Mouse (Mus musculus): ENCODE measurements around the gene Capn9.

Gene Capn9

DNA sequence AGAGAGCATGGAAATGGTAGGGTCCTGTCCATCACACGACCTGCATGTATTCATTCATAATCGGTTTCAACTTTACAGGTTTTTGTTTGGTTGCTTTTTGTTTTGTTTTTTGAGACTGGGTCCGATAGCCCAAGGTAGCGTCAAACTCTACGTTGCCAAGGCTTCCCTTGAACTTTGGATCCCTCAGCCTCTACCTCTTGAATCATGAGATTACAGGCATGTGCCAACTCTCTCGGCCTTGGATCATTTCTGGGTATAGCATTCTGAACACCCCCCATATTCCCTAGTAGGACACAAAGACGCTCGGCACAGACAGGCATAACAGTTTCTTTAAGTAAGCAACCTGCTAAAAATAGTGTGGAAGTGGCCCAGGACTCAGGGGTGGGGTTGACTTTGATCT is 65.7 kb downstream of the Capn9 start:
- no peak for DNase-seq (ENCODE audit: low read depth)

DNA sequence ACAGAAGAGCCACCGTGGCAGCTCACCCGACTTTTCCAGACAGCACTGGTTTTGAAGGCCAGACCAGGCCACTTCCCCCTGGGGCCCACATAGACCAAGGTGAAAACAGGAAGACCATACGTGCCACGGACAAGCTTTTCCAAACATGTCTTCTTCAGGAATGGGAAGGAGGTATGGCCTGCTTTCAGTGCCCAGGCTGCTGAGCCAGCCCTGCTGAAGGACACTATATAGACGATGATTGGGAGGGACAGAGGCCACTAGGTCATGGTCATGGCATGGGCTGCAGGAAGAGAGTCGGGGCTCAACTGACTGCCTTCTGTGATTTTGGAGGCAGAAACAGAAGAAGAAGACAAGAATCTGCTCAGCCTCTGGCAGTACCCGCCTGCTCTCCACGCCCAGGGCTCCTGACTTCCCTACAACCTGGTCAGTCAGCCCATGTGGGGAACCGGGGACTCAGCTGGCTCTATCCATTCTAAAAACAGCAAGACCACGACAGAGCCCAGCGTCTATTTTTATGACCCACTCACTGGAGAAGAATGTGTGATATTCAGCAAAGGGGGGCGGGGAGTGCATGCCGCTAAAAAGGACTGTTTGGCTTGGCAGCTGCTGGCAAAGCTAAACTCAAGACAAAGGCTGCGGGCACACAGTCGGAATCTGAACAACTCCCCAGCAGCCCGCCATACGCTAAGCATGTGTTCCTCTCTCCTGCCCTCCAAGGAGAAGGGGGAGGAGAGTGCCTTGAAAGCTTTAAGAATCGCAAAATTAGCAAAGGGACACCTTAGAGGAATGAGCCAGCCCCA is 67.8 kb downstream of the Capn9 start:
- DNase-seq (ENCODE audit: low read depth) = no peak

DNA sequence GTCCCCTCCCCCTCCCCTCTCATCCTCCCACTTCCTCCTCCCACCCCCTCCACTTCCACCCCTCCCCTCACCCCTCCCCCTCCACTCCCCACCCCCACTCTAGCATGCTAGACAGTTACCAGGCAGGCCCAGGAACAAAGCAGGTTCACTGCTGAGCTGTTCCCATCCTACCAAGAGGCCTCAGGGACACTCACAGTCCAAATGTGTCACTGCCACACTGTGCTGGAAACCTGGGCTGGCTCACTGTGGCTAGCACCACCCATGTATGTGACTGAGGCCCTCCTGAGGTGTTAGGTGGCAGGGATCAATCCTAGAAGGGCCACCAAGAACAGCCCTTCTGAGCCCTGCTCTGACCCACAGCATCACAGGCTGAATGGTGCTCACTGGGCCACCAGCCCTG is 72.4 kb downstream of the Capn9 start:
- no peak for DNase-seq (ENCODE audit: low read depth)

DNA sequence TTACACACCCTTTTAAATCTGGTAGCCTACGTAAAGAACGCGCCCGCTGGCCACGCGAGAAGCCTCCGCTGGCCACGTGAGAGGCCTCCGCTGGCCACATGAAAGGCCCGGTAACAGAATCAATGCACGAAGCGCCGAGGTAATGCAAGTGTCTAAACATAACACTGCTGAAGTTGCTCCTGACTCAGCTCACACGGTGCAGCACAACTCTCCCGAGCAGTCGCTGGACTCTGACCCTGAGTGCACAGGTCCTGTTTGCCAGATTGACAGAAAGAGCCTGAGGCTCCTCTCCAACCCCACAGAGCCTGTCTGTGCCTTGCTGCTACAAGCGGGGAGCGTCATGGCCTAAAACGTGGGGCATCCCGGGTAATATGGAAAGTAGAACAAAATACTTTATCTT is 75.9 kb downstream of the Capn9 start:
- no peak for DNase-seq (ENCODE audit: low read depth)

DNA sequence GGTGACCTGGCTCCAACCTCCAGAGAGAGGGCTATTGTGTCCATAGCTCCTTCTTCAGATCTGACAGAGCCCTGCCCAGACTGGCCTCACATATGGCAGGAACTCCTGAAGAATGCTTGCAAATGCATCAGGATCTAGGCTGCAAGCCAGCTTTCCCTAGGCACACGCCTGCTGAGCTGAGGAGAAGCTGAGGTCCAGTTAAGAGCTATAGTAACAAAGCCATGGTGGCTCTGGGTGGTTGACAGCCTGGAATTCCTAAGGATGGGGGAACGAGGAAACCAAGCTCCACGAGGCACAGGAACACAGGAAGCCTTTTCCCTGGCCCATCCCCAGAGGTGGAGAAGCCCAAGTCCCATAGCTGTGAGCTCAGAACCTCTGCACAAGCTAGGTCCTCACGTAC is 76.6 kb downstream of the Capn9 start:
- no peak for DNase-seq (ENCODE audit: low read depth)

DNA sequence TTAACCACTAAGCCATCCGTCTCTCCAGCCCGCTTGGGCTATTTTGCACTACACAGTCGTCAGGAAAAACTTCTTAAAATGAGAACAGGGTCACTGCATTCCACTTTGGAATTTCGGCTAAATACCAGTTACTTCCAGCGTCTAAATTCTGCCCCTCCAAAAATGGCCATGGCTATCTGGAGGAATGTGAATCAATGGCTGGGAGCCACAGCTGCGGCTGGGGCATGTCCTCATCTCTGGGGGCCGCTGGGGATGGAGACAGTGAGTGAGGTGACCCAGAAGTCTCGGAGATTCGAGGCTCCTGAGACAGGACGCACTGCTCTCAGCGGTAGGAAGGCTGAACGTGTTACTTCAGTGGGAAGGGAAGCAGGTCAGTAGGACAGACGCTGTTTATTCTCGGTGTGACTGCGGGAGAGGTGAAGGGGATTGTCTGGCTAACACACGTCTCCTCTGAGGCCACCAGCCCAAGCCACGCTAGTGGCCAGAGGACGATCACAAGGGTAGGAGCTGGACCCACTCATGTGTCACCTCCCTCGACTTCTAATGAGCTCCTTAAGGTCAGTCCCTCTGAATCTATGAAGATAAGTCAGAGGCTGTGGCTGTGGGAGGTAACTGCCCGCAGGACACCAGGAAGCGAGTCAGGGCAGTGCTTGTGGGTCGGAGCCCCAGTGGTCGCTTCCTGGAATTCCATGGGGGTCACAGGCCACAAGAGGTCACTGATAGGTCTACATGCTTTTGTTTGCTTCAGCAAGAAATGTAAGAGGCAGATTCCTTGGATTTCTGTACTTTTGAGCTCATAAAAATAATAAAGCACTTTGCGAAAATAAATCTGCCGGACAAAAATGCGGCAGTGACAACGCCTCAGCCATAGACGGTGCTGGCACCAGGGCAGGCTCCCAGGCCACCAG is 77.9 kb downstream of the Capn9 start:
- DNase-seq (ENCODE audit: low read depth) = no peak

DNA sequence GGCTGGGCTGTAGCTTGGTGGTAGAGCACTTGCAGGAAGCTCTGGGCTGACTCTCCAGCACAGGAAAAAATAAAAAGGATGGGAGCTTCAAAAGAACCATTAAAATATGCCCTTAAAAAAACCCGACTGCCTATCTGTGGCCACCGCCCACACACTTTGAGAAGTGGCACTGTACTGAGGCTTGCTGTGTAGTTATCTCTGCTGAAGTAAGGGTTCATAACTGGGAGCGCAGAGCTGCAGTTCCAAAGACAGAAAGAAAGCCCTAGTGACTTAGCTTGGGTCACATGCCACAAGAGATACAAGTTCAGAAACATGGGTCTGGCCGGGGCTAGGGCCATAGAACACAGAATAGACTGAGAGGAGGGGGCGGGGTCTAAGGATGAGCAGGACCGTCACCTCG is 82.0 kb downstream of the Capn9 start:
- DNase-seq (ENCODE audit: low read depth) = no peak

DNA sequence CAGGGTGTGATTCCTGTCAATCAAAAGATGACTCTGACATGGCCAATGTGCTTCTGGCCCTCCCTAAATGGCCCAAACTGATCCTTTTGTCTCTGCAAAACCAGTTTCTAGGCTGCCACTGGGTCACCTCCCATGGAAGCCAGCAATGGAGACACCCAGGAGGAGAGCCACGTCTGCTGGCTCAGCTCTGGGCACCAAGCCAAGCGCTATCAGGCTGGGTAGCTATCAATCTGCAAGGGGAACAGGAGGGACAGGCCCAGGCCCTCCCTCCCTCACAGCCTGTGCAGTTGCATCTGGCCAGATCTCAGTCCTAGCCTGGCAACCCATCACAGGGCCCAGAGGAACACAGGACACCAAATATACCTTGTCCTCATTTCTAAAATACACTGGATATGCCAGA is 82.5 kb downstream of the Capn9 start:
- no peak for DNase-seq (ENCODE audit: low read depth)

DNA sequence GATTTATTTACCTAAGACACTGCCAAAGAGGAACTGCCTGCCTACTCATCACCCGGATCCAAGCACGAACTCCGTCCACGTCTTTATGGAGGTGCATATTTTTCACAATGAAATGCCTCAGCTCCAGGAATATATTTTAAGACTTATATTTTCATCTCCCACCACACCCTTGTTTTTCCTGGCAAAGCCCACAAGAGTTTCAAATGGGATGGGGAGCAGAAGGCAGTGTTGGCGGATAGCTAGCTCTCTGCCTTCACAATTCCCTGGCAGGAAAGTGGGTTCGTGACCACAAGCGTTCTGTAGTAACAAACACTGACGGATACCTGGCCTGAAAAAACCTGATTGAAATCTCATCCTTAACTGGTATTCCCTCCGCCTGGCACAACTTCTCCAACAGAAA is 85.9 kb downstream of the Capn9 start:
- no peak for DNase-seq (ENCODE audit: low read depth)

DNA sequence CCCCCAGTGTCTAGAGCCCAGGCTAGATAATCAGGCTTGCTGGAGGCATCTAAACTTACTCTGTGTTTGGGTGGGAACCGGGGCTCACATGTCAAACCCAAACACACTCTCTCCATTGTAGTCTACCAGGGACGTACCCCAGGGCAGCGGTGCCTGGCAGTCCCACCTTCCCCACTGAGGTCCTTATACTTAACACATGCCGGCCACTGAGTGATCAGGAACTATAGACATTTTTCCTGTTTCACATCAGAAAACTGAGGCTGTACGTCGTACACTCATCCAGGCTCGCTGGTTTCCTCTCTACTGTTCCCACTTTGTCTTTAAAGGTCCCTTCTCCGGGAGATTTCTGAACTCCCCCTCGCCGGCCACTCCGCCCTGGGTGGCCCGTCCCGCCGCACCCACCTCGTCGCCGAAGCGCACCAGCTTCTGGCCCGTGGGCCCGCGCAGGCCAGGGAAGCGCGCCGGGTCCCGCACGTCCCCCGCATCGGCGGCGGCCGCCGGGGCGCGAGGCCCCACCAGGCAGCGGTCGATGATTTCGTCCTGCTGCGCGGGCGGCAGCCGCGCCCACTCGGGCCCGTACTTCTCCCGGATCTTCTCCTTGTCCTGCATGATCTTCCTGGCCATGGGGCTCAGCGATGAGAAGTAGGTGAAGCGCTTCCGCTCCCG is 86.7 kb downstream of the Capn9 start:
- no peak for DNase-seq (ENCODE audit: low read depth)

DNA sequence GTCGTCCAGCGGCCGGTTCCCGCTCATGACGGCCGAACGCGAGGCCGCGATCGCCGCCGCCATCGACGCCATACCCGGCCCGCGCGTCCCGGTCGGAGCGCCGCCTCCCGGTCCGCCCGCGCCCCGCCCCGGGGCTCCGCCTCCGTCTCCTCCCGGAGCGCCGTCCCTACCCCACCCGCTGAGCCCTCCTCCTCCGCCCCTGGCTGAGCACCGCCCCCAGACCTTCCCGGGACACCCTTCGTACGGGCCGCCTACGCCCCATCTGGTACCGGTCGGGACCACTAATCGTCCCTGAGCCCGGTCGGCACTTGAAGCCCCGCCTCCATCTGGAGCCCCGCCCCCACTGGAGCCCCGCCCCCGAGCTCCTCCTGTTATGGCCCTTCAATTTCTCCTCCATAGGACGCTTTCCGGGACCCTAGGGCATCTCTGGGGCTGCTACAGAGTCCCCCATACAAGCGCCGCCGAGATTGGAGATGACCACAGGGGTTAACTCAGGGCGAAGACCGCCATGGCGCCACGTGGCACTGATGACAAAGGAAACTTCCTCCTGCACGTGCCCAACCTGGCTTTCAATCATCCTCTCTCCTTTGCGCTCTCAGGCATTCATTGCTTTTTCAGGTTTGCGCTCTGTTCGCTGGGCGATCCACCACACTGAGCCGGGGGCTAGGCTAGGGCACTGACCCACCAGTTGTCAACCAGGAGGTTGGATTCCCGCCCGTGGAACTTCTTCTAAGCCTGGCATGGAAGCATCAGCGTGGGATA is 87.4 kb downstream of the Capn9 start, which contains the start of gene 2310022B05Rik:
Gene 2310022B05Rik (minus strand): TSS at position 258 of the 762 bp plus-strand sequence.
- DNase-seq (ENCODE audit: low read depth) = peak; percentile 63

DNA sequence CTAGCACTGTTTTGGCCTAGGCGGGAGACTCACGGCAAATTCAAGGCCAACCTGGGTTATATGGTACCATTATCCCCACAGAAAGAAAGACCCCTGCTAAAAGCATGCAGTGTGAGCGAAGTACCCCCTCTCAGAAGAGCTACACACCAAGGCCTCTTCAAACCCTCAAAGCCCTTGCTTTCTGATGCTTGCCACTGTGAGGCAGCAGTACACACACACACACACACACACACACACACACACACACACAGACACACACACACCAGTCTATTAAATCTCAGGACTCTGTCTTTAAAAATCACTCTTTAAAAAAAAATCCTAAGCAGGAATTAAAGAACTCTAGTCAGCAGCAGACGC is 87.9 kb downstream of the Capn9 start:
- no peak for DNase-seq (ENCODE audit: low read depth)

DNA sequence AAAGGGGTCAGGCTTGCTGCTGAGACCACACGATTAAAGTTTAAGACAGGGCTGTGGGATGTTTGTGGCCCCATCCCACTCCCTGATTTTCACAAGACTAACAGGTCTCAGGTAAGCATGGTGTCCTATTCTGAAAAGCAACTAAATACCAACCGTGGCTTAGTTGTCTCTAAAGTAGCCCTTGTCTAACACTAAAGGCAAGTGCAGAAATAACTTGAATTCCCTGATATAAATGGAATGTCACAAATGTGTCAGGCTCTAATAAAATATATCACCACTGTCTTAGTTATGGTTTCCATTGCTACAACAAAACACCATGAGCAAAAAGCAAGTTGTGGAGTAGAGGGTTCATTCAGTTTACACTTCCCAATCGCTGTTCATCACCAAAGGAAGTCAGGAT is 88.5 kb downstream of the Capn9 start:
- DNase-seq (ENCODE audit: low read depth) = no peak
